Mouse (Mus musculus) heart, adult 2 months (tissue): Measurements from ENCODE around the gene Dedd.

Experiments used
- CTCF ChIP-seq: fragments of 200-600 bp; IDR thresholded peaks from 2 replicates; pipeline ENCODE4 v1.8.1; 2022; ENCODE audit warnings: antibody characterized with exemption, mild to moderate bottlenecking, moderate library complexity
- EP300 ChIP-seq: fragments of 200-500 bp; IDR thresholded peaks from 2 replicates; pipeline ENCODE4 v1.6.1; 2011; ENCODE audit warnings: low read depth, low read length, control low read depth; ENCODE audit not compliant: insufficient read depth

DNA sequence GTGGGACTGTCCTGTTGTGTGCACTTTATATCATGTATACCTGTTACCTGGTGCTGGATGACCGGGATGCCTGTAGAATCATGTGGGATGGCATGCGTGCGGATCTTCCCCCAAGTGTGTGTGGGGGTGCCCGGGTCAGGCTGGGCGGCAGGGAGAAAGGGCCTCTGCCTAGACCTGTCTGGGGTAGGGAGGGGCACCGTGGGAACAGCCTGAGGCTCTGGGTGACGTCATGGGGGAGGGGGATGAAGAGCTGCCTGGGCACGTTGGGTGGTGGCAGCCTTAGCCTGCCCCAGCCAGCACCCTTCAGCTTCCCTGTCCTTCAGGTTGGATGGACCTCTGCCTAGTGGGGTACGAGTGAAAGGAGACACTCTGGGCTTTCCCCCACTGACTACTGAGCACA is 55.4 kb downstream of the Dedd start:
- TF ChIP-seq CTCF (no peak), EP300 (no peak)
